Mouse (Mus musculus) MN1 (cell line): Measurements from ENCODE around the gene Il1rl2.

Source experiments
- DNase-seq: peaks from one replicate; pipeline ENCODE4 v3.0.0-alpha.2; 2016; ENCODE audit warnings: low spot score

The Il1rl2 gene

DNA sequence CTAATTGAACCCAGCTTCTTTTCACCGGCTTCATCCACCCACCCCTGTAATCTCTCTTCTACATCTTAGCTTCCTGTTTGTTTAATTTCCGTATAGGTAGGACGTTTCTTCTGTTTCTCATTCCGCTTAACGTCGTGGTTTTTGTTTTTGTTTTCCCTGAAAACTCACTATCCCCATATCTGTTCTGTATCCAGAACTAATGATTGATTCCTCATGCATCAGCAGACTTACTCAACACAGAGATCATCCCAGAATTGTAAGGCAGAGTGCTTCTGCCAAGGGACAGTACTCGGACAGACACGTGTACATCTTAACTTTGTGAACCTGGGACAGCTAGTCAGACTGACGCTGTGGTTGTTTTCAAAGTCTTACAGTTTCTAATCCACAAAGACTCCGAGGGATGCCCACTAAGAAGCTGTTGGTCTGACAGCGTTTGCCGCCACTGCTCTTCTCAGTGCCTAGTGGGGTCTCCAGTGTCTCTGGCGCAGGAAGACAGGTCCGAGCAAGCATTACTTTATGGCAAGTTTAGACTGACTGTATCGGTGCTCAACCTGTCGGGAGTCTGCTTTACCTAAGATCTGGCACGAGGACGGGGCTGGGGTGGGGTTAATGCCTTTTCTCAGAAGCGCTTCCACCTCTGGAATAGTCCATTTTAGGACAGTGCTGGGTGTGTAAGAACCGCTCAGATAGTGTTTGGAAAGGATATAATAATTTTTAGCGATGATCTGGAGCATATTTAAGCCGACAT, 719 bp downstream of the Il1rl2 start:
- no peak for DNase-seq

DNA sequence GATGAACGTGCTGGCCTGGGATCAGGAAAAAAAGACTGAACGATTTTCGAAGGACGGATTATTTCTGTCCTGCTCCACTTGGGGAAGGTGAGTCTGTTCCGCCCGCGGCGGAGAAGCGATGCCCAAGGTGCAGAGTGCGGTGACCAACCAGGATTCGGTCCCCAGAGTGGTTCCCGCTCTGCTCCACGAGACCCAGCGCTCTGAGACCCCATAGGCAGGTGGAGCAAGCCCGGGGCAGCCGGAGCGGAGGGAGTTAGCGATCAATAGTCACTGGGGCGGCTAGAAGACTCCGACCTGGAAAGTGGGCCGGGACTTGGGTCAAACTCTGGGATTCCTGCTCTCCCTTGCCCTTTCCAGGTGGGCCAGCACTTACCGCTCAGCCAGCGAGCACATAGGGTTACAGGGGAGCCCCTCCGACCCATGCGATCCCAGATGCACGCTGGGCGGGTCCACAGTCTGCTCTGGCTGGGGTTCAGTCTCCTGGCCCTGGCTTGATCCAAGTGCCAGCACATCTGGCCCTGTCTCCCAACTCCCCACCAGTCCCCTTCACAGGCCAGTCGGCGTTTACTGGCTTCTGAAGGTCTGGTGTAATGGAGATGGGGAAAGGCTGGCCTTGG, 1.4 kb downstream of the Il1rl2 start:
- no peak for DNase-seq

DNA sequence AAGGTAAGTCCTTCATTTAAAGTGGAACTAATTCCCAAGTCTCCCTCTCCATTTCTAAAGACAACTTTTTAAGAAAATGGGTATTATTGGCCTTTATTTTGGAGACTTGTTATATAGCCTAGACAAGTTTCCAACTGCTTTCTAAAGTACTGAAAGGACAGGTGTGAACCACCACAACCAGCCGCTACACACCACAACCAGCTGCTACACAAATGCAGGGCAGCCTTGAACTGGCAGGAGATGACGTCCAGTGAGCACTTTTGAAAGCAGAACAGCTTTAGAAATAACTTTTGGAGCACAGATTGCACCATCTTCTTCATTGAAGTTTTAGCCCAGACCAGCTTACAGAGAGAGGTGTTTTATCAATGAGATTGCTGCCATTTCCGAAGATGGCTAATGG, 3.2 kb downstream of the Il1rl2 start:
- no peak for DNase-seq

DNA sequence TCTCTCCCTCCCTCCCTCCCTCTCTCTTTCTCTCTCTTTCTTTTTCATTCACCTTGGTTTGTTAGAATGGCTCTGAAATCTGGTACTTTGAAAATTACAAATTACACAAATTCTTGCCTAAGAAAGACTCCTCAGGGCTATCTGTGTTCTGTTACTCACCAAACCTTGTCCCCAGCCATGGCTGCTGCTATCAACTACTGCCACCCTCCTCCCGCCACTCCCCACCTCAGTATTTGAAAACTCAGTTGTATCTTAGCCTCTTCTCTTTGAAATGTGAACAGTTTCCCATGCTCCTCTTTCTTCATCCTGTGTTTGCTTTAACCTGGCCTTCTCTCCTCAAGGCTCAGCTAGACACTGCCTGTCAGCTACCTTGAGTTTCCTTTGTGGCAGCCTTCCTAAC, 5.1 kb downstream of the Il1rl2 start:
- no peak for DNase-seq

DNA sequence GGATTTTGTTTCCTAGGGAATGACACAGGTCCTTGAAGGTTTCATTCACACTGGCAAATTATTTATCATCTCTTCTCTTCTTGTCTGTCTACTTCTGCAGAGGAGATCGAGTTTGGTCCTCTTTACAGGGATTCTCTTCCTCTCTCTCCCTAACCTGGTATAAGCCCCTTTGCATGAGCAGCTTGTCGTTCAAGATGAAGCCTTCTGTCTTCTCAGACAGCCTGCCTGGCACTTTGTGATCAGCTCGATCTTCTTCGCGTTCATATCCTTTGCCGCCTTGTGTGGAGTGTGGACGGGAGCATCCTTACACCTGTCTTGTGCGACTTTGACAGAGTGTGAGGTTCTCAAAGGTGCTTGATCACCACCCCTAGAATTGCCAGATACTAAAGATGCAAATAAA, 5.8 kb downstream of the Il1rl2 start:
- no peak for DNase-seq

DNA sequence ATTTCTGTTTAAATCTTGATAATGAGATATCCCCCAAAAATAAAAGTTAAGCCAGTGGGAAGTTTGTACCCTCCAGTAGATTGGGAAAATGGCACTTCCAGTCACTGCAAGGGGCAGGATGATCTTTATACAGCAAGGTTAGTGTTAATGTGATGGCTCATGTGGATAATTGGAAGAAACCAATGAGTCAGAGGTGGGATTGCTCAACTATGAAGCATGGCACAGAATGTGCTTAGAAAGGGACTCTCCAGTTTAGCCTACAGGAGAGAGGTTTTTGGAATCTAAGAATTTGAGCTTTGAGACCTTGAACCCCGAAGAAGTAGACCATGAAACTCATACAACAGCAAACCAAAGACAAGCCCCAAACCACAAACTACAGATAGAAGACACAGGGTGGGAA, 14.9 kb downstream of the Il1rl2 start:
- DNase-seq, result no peak

DNA sequence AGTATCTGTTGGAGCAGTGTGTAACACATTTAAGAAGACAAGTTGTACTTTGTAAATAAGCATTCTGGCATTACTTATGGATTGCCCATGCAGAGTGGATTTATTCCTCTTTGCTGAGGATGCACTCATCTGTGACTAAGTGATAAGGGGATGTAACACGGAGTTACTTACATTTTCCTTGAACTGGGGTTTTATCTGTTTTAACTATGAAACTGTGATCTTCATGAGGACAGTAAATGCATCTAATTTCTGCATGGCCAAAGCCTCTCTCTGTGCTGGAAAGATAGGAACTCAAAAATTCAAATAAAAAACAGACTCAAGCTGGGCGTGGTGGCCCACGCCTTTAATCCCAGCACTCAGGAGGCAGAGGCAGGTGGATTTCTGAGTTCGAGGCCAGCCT, 15.7 kb downstream of the Il1rl2 start:
- no peak for DNase-seq

DNA sequence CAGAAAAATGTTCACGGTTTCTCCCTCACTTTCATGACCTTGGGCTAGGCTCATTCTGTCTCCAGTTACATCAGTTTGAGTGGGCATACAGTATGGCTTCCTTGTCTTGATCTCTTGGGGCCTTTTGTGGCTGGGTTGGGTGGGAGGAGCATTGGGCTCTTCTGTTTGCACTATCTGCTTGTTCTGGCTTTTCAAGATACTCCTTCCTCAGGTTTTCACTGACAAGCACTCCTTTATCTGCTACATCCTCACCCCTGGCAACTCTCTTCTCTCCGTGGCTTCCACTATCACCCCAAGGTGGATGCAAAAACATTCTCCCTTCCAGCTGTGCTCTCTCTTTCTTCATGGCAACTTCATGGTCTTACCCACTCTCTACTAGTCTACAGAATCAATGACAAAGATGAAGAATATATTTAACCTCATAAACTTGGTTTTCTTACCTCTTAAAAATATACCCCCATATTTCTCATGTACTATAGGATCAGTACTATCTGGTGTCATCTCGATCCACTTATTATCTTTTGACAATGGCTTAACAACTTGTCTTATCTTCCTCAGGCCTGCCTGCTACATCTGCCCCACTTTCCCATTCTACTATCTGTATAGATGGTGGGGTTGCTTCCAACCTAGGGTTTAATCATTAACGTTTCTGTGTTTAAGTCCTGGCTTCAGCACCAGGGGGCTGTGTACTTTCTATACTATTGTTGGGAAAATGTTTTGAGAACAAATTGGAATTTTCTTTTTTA, 27.9 kb downstream of the Il1rl2 start:
- no peak for DNase-seq

DNA sequence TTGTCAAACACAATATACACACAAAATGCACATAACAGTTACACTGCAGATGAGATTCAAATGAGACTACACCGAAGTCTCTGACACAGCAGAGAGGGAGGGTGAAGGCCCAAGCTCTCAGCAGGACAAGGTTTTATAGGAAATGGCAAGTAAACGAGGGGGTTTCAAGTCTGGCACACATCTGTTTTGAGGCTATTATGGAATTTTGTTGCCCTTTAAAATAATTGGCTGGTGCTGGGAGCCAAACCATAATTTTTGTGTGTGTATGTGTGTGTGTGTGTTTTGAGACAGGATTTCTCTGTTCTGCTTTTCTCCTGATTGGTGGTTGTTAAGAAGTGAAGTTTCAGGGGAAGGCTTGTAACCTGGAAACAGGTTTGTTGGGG, 28.5 kb downstream of the Il1rl2 start:
- no peak for DNase-seq

DNA sequence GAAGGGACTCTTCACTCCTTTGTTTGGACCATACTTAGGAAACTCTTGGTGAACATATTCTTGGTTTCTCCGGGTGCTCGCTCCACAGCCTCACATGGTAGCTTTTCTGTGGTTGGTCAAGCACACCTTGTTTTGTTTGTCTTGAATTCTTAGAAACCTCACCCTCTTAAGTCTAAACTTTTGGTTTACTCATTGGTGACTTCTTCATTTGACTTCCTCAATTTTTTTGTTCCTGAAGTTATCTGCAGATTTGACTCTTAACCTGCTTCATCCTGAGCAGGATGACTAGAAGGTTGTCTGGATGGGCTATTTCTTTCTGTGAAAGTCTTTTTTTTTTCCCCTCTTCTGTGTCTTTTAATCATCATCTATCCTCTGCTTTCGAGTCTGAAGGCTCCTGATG, 30.3 kb downstream of the Il1rl2 start:
- no peak for DNase-seq

DNA sequence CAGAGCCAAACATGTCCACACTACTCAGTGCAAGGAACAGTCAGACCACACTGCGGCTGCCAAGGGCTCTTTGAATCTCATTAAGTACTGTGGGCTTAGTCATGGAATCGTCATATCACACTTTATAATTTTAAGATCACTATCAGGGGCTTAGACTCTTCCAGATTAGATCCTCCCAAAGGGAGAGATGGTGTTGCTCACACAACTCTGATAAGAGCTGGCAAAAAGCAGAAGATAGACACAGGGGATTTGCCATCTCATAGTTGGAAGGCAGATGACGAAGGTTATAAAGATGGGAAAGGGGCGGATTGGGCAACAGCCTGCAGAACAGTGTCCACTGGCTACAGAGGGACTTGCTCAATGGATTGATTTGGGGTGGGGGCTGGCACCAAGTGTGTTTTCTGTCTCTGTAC, 31.0 kb downstream of the Il1rl2 start:
- DNase-seq, result no peak

DNA sequence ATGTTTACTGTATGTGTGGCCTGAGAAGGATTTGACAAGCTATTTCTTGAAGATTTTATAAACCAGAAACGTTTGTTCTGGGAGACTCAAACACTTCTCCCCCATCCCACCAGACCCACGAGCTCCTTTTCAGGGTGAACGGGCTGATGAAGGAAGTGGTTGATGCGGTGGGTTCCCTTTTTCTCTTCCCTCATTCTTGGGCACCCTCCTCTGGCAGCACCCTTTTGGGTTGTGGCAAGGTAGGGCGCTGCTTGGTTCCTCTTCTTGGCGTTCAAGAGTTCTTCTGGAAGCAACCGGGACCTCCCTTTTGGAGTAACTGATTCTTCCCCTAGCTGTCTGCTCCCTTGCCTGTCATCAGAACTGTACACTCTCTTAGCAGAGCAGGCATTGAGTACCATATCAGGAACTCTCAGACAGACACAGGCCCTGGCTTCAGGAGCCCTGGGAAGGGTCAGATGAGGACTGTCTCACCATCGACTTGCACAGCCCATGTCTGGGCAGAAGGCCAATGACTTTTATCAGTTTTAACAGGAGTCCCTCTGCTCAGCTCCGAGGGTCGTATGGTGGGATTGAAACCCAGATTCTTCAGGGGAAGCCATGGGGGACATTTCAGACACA, 31.6 kb downstream of the Il1rl2 start:
- no peak for DNase-seq

DNA sequence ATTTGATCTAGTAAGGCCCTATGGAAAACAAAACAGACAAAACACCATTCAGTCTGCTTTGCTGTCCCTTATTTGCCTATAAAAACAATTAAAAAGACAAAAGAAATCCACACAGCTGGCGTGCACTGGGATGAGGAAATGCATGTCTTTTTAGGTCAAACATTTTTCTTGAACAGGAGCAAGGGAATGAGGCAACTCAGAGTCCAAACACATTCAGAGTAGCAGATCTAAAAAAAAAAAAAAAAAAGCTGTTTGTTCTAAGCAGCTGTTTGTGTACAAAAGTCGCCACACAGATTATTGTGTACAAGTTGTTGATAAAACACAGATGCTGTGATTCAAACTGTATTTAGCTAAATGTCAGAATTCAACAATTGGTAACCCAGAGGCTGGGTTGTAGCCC, 33.5 kb downstream of the Il1rl2 start:
- no peak for DNase-seq

DNA sequence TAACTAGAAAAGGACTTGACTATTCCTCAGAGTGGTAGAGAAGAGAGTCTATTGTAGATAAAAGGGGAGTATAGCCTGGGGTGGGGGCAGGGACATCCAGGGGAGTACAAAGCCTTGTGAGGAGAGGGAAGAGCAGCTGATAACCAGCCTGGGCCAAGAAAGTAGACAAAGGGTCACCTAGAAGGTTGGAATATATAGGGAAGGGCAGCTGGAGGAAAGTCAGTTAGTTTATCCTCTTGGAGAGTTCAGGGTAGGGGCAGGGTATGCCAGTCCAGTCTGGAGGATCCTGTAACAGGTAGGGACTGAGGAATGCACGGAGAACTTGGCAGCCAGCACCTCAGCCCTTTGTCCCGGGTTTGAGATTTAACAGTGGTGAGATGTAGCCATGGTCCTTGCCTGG, 33.9 kb downstream of the Il1rl2 start:
- DNase-seq, result no peak

DNA sequence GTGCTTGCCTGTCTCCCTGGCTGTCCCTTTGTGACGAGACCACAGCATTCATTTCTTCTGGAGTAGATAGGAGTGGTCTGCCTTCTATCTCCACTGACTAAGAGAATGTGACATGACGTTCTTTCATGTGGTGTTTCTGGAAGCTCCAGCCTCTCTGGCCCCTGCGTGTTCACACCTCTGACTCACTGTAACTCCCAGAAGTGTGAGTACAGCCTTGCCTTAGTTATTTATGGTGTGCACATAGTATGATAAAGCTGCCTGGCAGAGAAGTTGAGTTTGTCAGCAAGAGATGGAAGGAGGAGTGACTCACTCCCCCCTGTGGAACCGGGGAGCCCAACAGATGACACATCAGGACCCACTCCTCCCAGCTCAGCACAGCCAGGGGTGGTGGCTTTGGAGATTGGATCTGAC, 34.4 kb downstream of the Il1rl2 start:
- no peak for DNase-seq

DNA sequence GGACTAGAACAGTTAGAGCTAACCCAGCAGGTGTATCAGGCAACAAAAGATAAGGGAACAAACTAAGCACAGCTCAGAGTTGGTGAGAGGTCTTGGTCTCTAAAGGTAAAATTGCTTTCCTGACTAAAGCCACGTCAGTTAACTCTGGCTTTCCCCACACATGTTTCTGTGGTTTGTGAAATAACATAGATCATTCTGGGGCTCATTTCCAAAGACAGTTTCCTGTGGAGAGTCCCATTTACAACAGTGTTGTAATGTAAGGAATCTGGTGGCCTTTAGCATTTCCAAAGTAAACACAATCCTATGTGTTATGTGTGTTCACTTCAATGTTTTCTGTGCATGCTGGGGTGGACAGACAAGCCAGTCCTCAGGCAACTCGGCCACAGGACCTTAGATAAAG, 35.3 kb downstream of the Il1rl2 start:
- no peak for DNase-seq

DNA sequence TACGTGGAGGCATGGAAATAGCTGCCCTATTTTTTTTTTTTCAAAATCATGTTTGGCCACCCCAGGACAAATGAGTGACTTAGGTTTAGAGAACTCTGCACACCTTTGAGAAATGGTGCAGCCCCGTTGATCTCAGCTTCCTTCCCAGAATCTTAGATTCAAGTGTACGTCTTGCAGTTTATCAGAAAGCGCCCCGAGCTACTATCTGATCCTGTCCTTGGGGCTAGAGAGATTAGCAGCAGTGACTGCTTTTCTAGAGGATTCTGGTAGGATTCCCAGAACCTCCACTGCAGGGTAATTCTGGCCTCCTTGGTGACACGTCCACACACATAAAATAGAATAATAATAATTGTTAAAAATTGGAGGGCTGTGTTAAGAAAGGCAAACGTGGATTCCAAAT, 36.6 kb downstream of the Il1rl2 start:
- no peak for DNase-seq

DNA sequence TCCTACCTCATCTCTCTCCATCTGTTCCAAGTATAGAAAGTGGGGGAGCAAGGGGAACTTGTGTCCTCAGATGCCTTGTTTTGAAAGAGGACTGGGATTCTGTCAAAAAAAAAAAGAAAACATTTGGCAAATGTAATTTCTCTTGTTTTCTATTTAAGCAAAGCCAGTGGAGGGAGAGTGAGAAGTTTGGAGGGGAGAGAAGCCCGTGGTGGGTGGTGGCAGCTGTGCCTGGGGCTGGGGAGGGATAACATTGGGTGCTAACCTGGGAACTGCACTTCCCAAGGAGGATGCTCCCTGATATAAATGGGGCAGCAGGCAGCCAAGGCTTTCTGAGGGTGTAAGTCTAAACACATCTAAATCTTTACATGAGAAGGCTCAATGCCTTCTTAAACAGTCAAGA, 37.2 kb downstream of the Il1rl2 start:
- no peak for DNase-seq

DNA sequence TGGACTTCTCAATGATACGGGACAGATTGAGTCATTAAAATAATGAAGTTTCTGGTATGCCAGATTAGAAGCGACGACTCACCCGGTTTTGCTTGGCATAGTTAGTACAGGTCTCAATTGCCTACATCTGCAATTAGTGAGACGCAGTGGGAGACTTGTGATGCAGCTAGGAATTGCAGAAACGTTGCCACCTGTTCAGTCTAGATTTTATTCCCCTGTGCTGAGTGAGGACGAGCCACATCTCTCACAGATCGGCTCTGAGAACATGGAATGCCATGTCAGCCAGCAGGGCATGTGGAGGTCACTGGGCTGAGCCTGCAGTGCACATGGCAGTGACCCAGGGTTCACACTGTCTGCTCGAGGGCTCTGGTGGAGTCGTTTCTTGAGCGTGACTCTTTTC, 38.4 kb downstream of the Il1rl2 start:
- DNase-seq, result no peak

DNA sequence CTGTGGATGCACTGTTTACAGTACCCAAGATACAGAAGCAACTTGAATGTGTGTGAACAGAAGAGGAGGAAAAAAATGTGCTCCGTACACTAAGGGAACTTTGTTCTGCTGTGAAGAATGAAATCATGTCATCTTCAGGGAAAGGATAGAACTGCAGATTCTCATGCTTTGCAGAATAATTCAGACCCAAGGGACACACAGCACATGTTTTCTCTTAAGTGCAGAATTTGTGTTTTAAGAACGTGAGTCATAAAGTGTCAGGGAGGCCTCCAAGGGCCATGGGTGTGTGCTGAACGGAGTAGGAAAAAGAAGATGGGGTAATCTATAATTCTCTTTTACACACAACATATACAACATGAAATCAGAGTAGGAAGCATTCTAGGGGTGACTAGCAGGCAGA, 48.5 kb downstream of the Il1rl2 start:
- DNase-seq, result no peak

DNA sequence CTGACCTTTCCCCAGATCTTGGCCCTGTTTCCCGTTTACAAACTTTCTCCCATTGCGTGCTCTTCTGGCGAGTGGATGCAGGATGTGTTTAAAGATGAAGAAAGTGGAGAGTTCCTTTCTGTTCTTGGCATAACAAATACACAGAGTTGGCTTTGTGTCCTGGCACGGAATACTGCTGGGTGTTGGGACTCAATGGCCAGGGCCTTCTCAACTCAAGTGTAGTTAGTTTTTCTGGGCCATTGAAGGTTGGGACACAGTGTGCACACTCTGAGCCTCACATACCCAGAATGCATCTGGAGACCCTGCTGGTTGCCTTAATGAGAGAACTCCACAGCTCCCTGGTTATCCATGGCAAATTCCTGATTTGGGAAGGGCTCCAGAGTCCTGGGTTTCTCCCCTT, 50.7 kb downstream of the Il1rl2 start:
- DNase-seq, result no peak

DNA sequence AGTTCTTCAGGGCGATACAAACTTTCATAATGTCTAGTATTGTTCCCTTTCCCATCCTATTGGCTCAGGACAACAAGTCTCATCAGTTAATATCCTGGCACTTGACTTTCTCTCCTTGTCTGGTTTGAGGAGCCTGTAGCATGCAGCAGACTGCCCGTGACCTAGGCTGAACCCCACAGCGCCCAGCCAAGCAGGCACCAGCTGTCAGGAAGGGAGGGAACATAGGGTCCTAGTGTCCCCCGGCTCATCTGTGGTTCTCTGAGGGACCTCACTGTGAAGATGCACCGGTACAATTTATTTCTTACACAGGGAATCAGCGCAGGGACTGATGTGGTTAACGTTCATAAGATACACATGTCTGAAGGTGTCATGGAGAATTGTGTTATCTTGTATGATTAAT, 52.3 kb downstream of the Il1rl2 start:
- DNase-seq, result no peak

DNA sequence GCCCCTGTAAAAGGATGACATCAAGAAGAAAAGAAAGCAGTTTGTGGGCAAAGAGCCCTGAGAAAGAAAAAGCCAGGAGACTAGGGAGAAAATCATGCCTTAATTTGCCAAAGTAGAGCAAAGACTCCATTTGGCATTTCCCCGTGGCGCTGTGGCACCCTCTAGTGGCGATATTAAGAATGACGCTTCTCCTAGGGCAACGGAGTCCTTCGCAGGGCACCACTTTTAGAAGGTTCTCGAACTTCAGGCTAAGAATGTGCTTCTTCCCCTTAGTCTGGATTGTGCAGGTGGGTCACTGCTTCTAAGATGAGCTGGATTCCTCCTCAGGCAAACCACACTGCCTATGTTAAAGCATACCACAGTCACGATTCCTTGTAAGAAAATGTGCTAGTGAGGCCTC, 54.4 kb downstream of the Il1rl2 start:
- peak; percentile 57 for DNase-seq
